Mouse (Mus musculus) heart, embryonic 14.5 days (tissue): Measurements from ENCODE around the gene B3glct. TPM values are rescaled to one million over a fixed set of nuclear protein-coding genes. Genes with fewer than 3 reads are reported as not detected.

Source experiments
- ATAC-seq: fragments of 200-750 bp; cut with Nextera tagmentation; 2 replicates; pipeline ENCODE4 v1.8.0; 2017; ENCODE audit warnings: low read depth, moderate TSS enrichment; ENCODE audit not compliant: insufficient number of reproducible peaks, insufficient read depth, low FRiP score
- H3K27ac ChIP-seq, 2 experiments: fragments of 200-500 bp in 1 of 2; fragments of 300-500 bp in 1 of 2; sonication (generic) in 1 of 2; replicated peaks in 1 of 2; 2 replicates each; pipeline ENCODE4 v1.5.1; 2012 to 2014; ENCODE audit warnings: low read depth in 2 of 2, low read length in 2 of 2, control low read depth in 1 of 2, mild to moderate bottlenecking in 1 of 2, mixed read lengths in 1 of 2; ENCODE audit not compliant: control insufficient read depth in 1 of 2, insufficient read depth in 1 of 2
- H3K27me3 ChIP-seq: fragments of 300-500 bp; sonication (generic); 2 replicates; pipeline ENCODE4 v1.6.1; 2014; ENCODE audit warnings: mild to moderate bottlenecking, low read length, control low read depth; ENCODE audit not compliant: control insufficient read depth, insufficient read depth
- H3K36me3 ChIP-seq: fragments of 300-500 bp; sonication (generic); 2 replicates; pipeline ENCODE4 v1.6.1; 2014; ENCODE audit warnings: mild to moderate bottlenecking, control low read depth, low read length, mixed read lengths; ENCODE audit not compliant: control insufficient read depth, insufficient read depth
- H3K4me1 ChIP-seq, 2 experiments: fragments of 200-500 bp in 1 of 2; fragments of 300-500 bp in 1 of 2; sonication (generic) in 1 of 2; 2 replicates each; pipeline ENCODE4 v1.6.1; 2012 to 2014; ENCODE audit warnings: low read length in 2 of 2, control low read depth in 1 of 2, mixed read lengths in 1 of 2; ENCODE audit not compliant: control insufficient read depth in 2 of 2, insufficient read depth in 2 of 2
- H3K4me2 ChIP-seq: fragments of 300-500 bp; sonication (generic); 2 replicates; pipeline ENCODE4 v1.6.1; 2014; ENCODE audit warnings: mild to moderate bottlenecking, low read length
- H3K4me3 ChIP-seq, 2 experiments: fragments of 200-500 bp in 1 of 2; fragments of 300-500 bp in 1 of 2; sonication (generic) in 1 of 2; 2 replicates each; pipeline ENCODE4 v1.5.1; 2012 to 2014; ENCODE audit warnings: low read length in 2 of 2, mild to moderate bottlenecking in 2 of 2, control low read depth in 1 of 2, low read depth in 1 of 2, moderate library complexity in 1 of 2; ENCODE audit not compliant: control insufficient read depth in 1 of 2, insufficient read depth in 1 of 2
- H3K9ac ChIP-seq: fragments of 300-500 bp; sonication (generic); 2 replicates; pipeline ENCODE4 v1.6.1; 2014; ENCODE audit warnings: mild to moderate bottlenecking, low read length
- H3K9me3 ChIP-seq: fragments of 300-500 bp; sonication (generic); 2 replicates; pipeline ENCODE4 v1.6.1; 2016; ENCODE audit warnings: low read length, control low read depth; ENCODE audit not compliant: control insufficient read depth
- WGBS: fragments of 180-500 bp; shearing (Covaris S2); extraction: QIAGEN DNeasy Blood & Tissue Kit; methylation state at CpG from one replicate; pipeline ENCODE4 v1.1.7; 2014; 5-methylcytosine and 5-hydroxymethylcytosine counted together
- polyA plus RNA-seq: library from polyadenylated mRNA; unstranded; fragments of >200 nt; fragmentation: Nextera tagmentation; extraction: Ambion mirVana; gene quantifications from 2 replicates; pipeline ENCODE4 v1.2.1, GENCODE M21; 2014

Gene B3glct
- polyA plus RNA-seq, 1 experiment from 2014 or later, result 10.8 TPM

DNA sequence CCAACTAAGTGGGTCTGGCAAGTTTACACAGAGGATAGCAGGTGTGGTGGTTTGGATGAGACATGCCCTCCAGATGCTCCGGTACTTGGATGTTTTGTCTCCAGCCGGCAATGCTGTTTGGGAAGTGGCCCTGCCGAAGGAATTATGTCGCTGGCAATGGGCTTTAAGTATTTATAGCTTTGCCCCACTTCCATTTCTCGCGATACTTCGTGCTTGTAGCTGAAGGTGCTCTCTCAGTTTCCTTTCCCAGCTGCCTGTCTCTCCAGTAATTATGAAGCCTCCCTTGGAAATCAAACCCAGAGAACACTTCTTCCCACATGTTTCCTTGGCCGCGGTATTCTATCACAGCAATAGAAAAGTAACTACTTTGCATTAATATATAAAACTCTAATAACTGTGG, 22.4 kb upstream of the B3glct start:
- Histone ChIP-seq H3K9me3 (no peaks in the 10 kb centered on the region), H3K36me3 (no peaks in the 10 kb centered on the region), H3K4me3 (no peak overlapping the region), H3K4me1 (no peaks in the 10 kb centered on the region), H3K27me3 (no peaks in the 10 kb centered on the region), H3K27ac (no peak overlapping the region), H3K9ac (no peak overlapping the region), H3K4me2 (no peak overlapping the region)
- 85% methylated on average over 9 of the region's 9 CpGs for WGBS
- ATAC-seq, result no peak

GRCm38 (mm10) chr5:149658022-149658421, 20.0 kb upstream of the B3glct start:
- WGBS, result 60% methylated on average over 3 of the region's 3 CpGs

DNA sequence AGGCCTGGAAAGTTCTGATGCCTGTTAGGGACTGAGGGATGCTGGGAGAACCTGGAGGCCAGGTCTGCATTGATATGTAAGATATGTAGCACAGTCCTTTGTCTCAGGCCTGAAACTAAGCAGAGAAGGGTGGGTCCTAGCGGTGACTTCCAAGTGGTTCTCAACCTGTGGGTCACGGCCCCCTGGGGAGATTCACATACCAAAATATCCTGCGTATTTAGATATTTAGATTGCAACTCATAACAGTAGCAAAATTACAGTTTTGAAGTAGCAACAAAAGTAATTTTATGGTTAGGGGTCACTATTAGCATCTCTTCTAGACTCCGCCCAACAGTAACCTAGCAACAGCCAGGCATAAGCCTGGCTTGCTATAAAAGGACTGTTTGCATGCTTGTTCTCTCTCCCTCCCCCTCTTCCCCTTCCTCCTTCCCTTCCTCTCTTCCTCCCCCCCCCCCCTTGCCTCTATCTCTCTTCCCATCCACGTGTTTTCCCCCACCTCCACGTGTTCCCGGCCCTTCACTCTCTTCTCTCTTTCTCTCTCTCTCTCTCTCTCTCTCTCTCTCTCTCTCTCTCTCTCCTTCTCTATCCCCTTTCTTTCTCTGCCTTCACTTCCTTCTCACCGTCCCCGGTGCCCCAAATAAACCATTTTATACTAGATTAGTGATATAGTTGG, 19.2 kb upstream of the B3glct start:
- Histone ChIP-seq H3K4me1 (no peaks in the 10 kb centered on the region; a peak in 1 of 4 replicates), H3K27me3 (no peaks in the 10 kb centered on the region), H3K27ac (no peak overlapping the region), H3K4me2 (no peak overlapping the region), H3K36me3 (no peaks in the 10 kb centered on the region), H3K4me3 (no peak overlapping the region), H3K9ac (no peak overlapping the region), H3K9me3 (peaks cover 4% of the 10 kb centered on the region; the same call in 1 of the 2 replicates)
- WGBS, result 60% methylated on average over 9 of the region's 9 CpGs
- no peak for ATAC-seq

More at GRCm38 (mm10) chr5:149658022-149658421, 20.0 kb upstream of the B3glct start:
- Histone ChIP-seq H3K9ac (no peak overlapping the region), H3K4me1 (no peaks in the 10 kb centered on the region), H3K9me3 (peaks cover 4% of the 10 kb centered on the region; the same call in 1 of the 2 replicates), H3K4me3 (no peak overlapping the region), H3K36me3 (no peaks in the 10 kb centered on the region), H3K27ac (no peak overlapping the region), H3K27me3 (no peaks in the 10 kb centered on the region), H3K4me2 (no peak overlapping the region)
- no peak for ATAC-seq

GRCm38 (mm10) chr5:149659414-149659780, 18.6 kb upstream of the B3glct start:
- no peak overlapping the region for H3K4me3 ChIP-seq
- H3K9me3 ChIP-seq, result peaks cover 4% of the 10 kb centered on the region; the same call in 1 of the 2 replicates
- no peaks in the 10 kb centered on the region for H3K36me3 ChIP-seq
- H3K27me3 ChIP-seq, result no peaks in the 10 kb centered on the region
- H3K4me1 ChIP-seq, result no peaks in the 10 kb centered on the region; a peak in 1 of 4 replicates
- WGBS, result 40% methylated on average over 9 of the region's 9 CpGs
- H3K4me2 ChIP-seq, result no peak overlapping the region
- no peak for ATAC-seq
- no peak overlapping the region for H3K27ac ChIP-seq
- no peak overlapping the region for H3K9ac ChIP-seq

DNA sequence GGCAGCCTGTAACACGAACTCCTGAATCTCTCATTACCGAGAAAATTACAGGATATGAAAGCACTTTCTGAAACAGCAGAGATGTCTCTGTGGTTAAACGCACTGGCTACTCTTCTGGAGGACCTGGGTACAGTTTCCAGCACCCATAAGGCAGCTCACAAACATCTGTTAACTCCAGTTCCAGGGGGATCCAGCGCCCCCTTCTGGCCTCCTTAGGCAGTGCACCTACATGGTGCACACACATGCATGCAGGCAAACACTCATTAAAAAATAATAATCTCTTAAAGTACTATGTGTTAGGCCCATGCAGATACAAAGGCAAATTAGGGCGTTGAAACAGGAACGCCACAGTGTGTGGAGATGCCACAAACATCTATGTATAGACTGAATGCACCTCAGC, 16.6 kb upstream of the B3glct start:
- Histone ChIP-seq H3K27me3 (no peaks in the 10 kb centered on the region), H3K4me3 (no peak overlapping the region), H3K4me1 (no peaks in the 10 kb centered on the region; a peak in 1 of 4 replicates), H3K27ac (no peak overlapping the region), H3K36me3 (no peaks in the 10 kb centered on the region), H3K9me3 (peaks cover 4% of the 10 kb centered on the region; the same call in 1 of the 2 replicates), H3K9ac (no peak overlapping the region), H3K4me2 (no peak overlapping the region)
- 85% methylated on average over 6 of the region's 6 CpGs for WGBS
- no peak for ATAC-seq

GRCm38 (mm10) chr5:149662980-149663379, 15.1 kb upstream of the B3glct start:
- Histone ChIP-seq H3K4me2 (no peak overlapping the region), H3K27me3 (no peaks in the 10 kb centered on the region), H3K36me3 (no peaks in the 10 kb centered on the region), H3K27ac (no peak overlapping the region), H3K9me3 (peaks cover 4% of the 10 kb centered on the region; the same call in 1 of the 2 replicates), H3K4me1 (no peaks in the 10 kb centered on the region; a peak in 1 of 4 replicates), H3K9ac (no peak overlapping the region), H3K4me3 (no peak overlapping the region)
- ATAC-seq, result no peak
- 84% methylated on average over 6 of the region's 6 CpGs for WGBS

- Histone ChIP-seq H3K4me1 (no peaks in the 10 kb centered on the region; a peak in 1 of 4 replicates), H3K27me3 (no peaks in the 10 kb centered on the region), H3K36me3 (no peaks in the 10 kb centered on the region), H3K9me3 (peaks cover 4% of the 10 kb centered on the region; the same call in 1 of the 2 replicates), H3K27ac (no peak overlapping the region), H3K4me2 (no peak overlapping the region), H3K9ac (no peak overlapping the region), H3K4me3 (no peak overlapping the region)
- ATAC-seq, result no peak
- 71% methylated on average over 5 of the region's 5 CpGs for WGBS
These were observed 14.6 kb upstream of the B3glct start for GRCm38 (mm10) chr5:149663417-149663816.

- 90% methylated on average over 3 of the region's 3 CpGs for WGBS
- Histone ChIP-seq H3K4me1 (peaks cover 4 to 7% of the 10 kb centered on the region in 2 experiments; a peak in 3 of 4 replicates), H3K27ac (no peak overlapping the region), H3K4me3 (no peak overlapping the region), H3K36me3 (no peaks in the 10 kb centered on the region), H3K9me3 (no peaks in the 10 kb centered on the region), H3K27me3 (peaks cover 3% of the 10 kb centered on the region; the same call in 1 of the 2 replicates), H3K4me2 (no peak overlapping the region), H3K9ac (no peak overlapping the region)
- ATAC-seq, result no peak
These were observed 834 bp upstream of the B3glct start for GRCm38 (mm10) chr5:149677196-149677595.
